Mouse (Mus musculus) ES-CJ7 (cell line): ENCODE measurements around the gene Gm11627.

Experiments used
- DNase-seq: peaks from one replicate; pipeline ENCODE4 v3.0.0; 2011; ENCODE audit warnings: low read depth, low spot score

Gm11627 gene

DNA sequence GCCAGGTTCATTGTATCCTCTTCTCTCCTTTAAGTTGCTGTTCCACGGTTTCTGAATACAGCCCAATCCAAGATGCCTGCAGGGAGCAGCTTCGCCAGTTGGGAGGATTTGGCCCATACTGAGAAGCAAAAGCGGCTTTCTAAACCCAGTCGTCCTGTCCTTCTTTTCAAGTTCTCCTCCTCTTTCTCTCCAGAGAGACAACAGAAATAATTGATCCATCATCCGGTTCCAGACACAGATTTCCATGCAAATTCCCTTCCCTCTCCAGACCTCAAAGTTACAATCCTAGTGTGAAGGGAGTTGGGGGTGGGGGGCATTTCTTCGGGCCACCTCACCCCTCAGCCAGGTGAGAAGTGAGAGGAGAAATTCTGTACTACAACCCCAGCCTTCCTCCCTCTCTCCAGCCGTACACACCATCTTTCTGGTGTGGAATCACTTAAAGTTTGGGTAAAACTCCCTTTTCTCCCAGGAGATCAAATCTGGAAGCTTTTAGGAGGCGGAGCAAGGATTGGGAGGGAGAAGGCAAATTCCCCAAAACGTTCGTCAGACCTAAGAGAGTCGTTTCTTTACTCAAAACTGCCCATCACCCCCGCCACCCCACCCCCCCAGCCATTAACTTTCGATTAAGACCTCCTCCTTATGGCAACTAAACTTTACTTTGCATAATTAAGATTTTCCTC is 23.7 kb upstream of the Gm11627 start:
- DNase-seq, result no peak

- peak; percentile 79 for DNase-seq
Observed at GRCm38 (mm10) chr11:102599912-102600311, 20.7 kb upstream of the Gm11627 start.

- DNase-seq, result peak; percentile 66
Observed at GRCm38 (mm10) chr11:102595341-102595820, 16.1 kb upstream of the Gm11627 start.

DNA sequence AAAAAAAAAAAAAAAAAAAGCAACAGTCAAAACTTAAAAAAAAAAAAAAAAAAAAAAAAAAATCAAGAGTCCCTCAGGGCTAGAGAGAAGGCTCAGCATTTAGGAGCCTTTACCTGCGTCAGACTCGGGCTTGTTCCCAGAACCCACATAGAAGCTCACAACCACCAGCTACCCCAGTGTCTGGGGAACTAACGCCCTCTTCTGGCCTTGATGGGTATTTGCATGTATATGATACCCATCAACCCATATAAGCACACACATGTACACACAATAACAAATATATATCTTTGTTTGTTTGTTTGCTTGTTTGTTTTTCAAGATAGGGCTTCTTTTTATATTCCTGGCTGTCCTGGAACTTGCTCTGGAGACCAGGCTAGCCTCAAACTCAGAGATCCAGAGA is 8.3 kb upstream of the Gm11627 start:
- DNase-seq, result peak; percentile 48

DNA sequence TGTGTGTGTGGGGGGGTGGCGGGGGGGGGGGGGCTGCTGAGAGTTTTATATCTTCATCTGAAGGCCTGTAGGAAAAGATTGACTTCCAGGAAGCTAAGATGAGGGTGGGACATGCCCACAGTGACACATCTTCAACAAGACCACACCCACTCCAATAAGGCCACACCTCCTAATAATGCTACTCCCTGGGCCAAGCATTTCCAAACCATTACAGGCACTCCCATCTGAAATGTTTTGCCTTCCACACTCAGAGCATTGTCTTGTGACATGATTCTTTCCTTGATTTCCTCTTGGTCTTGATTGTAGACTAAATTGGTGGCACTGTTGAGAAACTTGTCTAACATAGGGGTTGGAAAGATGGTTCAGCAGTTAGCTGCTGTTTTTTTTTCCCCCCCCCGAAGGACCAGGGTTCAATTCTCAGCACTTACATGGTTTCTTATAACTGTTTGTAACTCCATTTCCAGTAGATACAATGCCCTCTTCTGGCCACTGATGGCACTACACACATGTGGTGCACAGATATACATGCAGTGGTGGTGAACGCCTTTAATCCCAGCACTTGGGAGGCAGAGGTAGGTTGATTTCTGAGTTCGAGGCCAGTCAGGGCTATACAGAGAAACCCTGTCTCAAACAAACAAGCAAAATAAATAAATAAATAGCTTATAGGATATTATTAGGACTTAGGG is 7.3 kb upstream of the Gm11627 start:
- DNase-seq, result peak; percentile 78

- peak; percentile 78 for DNase-seq
Observed at GRCm38 (mm10) chr11:102582736-102583135, 3.5 kb upstream of the Gm11627 start.

DNA sequence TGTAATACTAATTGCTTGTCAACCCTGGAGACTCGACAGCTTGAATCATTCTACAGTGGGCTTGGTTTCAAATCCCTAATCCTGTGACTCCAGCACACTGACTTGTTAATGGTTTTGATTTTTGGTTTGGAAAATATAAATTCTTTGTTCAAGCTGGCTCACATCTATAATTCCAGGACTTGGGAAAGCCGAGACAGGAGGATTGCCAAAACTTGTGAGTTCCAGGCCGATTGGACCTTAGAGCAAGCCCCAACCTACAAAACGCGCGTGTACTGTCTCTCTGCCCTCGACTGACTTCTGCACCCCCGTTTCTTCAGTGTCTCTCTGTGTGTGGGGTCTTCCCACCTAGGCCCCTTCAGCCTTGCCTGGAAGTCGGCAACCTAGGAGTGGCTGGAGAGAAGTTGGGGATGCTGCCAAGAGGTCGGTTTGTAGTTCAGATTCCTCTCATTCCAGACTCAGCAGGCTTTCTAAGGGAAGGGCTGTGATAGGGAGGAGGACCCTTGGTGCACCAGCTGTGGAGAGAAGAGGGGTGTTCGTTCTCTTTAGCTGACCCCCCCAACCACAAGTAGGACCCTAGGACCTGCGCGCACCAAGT is 2.9 kb upstream of the Gm11627 start:
- peak; percentile 87 for DNase-seq

DNA sequence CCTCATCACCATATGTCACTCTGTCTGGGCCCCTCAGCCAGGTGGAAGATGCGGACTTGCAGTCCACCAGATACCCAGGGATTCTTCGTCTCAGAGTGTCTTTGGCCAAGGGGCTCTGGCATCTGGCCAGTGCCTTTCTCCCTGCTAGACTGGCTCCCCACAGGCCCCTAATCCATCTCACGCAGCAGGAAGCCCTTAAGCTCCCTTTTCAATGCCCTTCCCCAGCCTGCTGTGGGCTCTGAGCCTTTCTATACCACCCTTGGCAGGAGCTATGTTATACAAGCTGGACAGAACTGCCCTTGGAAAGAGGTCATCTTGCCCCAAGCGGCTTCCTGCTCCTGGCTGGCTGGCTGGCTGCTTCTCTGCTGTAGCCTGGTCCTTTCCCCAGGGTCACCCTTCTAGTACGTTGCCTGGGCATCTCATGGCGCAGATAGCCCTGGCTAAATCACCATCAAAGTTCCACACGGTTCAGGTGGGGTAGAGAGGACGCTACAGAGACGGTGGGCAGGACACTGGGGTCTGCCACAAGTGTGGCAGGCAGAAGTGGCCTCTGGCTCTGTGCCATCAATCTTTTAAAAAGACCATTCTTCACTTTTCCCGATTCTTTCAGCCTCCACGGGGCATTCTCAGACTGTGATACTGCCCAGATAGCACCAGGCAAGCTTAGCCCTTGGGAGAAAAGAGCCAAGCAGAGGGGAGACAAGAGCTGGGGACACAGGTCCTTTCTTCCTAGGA is 2.2 kb upstream of the Gm11627 start:
- DNase-seq, result no peak

DNA sequence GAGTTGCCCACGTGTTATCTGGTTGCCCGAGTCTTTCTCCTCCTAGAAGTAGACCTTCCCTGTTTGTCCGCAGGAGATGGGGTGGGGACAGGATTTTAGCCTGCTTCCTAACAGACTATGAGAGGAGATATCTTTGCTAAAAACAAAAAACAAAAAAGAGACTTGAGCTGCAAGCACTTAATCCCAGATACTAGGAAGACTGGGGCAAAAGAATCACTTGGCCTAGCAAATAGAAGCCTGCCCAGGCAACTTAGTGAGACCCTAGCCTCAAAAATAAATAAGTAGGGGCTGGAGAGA is 721 bp upstream of the Gm11627 start:
- DNase-seq, result no peak

GRCm38 (mm10) chr11:102578341-102579118 is 731 bp downstream of the Gm11627 start:
- DNase-seq, result peak; percentile 95

- no peak for DNase-seq
Observed at GRCm38 (mm10) chr11:102576050-102576754, 3.1 kb downstream of the Gm11627 start.

DNA sequence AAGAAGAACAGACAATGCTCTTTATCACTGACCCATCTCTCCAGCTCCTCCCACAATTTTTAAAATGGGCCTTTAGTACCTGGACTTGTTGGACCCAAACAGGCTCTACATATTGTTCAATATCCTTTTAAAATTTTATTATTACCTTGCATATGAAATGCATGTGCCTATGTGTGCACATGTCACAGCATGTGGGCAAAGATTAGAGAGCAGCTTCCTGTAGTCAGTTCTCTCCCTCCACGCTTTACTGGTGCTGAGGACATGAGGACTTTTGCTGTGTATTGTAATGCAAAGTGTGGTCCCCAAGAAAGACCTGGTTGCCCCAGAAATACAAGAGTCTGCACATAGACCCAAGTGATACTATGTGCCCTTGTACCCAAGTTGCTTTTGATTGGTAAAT is 4.2 kb downstream of the Gm11627 start:
- DNase-seq, result no peak

DNA sequence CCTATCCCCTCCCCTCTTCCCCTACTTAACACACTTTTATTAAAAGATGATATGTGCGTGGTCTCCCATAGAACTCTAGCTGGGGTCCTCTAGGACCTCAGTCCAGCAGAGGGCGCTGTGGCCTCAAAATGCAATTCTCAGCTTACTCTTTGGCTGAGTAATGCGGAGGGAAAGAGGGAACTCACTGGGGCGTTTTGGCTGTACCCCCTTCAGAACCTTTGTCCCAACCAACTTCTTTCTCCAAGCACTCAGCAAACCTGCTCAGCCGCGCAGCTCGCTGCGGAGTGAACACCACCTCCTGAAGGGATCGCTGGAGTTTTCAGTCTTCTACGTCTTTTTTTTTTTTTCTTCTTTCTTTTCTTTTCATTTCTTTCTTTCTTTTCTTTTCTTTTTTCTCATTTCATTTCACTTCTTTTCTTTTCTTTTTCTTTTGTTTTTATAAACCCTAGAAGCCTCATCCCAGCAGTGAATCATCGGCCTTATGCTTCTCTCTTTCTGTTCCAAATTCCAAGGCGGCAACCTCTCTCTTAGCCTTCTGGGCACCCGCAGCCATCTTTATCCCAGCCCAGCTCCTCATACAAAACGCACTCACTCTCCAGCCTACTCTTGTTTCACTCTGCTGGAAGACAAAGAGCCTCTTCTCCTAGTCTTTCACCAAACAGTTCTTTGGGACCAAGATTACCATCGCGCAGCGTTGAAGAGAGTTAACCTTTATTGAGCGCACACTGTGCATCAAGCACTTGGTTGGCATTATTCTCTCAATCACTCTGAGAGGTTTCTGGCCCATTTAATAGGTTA is 6.2 kb downstream of the Gm11627 start:
- peak; percentile 88 for DNase-seq

- no peak for DNase-seq
Observed at GRCm38 (mm10) chr11:102568756-102569377, 10.4 kb downstream of the Gm11627 start.

- DNase-seq, result peak; percentile 64
Observed at GRCm38 (mm10) chr11:102568191-102568590, 11.1 kb downstream of the Gm11627 start.

DNA sequence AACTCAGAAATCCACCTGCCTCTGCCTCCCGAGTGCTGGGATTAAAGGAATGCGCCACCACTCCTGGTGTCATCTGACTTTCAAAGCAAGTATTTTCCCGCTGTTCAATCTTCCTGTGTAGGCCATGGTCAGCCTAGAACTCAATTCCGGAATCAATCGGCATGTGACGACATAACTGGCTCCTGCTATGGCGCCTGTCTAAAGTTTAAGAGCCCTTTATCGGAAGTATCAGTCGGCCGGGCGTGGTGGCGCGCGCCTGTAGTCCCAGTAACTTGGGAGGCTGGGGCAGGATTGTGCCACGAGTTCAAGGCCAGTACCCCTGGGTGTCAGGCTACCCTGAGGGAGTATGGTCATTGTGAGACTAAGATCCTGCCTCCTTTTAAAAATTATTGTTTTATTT is 11.5 kb downstream of the Gm11627 start:
- peak; percentile 69 for DNase-seq

DNA sequence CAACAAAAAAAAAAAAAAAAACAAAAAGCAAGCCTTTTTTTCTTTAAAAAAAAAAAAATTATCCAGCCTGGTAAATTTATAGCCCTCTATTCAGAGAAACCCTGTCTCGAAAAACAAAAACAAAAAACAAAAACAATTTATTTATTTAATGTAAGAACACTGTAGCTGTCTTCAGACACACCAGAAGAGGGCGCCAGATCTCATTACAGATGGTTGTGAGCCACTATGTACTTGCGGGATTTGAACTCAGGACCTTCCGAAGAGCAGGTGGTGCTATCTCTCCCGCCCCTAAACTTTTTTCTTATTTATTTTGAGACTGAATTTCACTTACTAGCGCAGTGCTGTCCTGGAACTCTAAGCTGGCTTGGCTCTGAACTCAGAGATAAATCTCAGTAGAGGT is 12.1 kb downstream of the Gm11627 start:
- DNase-seq, result no peak

GRCm38 (mm10) chr11:102566290-102566689 is 13.0 kb downstream of the Gm11627 start:
- no peak for DNase-seq

- no peak for DNase-seq
Observed at GRCm38 (mm10) chr11:102565741-102566140, 13.5 kb downstream of the Gm11627 start.
